Mouse (Mus musculus) spleen, adult 2 months (tissue): ENCODE measurements around the gene Spata13. TPM values are rescaled to one million over a fixed set of nuclear protein-coding genes. Genes with fewer than 3 reads are reported as not detected.

Source experiments
- DNase-seq, 2 experiments: peaks; one replicate each; pipeline versions ENCODE4 v3.0.0 to v3.0.0-alpha.2; 2012 to 2021; ENCODE audit warnings: low spot score in 2 of 2, low read depth in 1 of 2
- H3K27ac ChIP-seq: fragments of 200-500 bp; 2 replicates; pipeline ENCODE4 v1.5.1; 2012; ENCODE audit warnings: low read length, inconsistent platforms; ENCODE audit not compliant: insufficient read depth
- H3K27me3 ChIP-seq: fragments of 200-500 bp; 2 replicates; pipeline ENCODE4 v1.6.1; 2012; ENCODE audit warnings: mild to moderate bottlenecking, moderate library complexity, low read length, inconsistent platforms; ENCODE audit not compliant: control insufficient read depth, insufficient read depth
- H3K36me3 ChIP-seq: fragments of 200-500 bp; 2 replicates; pipeline ENCODE4 v1.6.1; 2012; ENCODE audit warnings: mild to moderate bottlenecking, low read length, inconsistent platforms; ENCODE audit not compliant: control insufficient read depth, insufficient read depth
- H3K4me1 ChIP-seq: fragments of 200-500 bp; 2 replicates; pipeline ENCODE4 v1.6.1; 2011; ENCODE audit warnings: inconsistent platforms; ENCODE audit not compliant: control insufficient read depth, insufficient read depth, insufficient read length
- H3K4me3 ChIP-seq: fragments of 200-500 bp; 2 replicates; pipeline ENCODE4 v1.5.1; 2011; ENCODE audit warnings: mild to moderate bottlenecking, inconsistent platforms; ENCODE audit not compliant: insufficient read depth, insufficient read length; ENCODE audit errors: extremely low read depth
- CTCF ChIP-seq: fragments of 200-500 bp; IDR thresholded peaks from 2 replicates; pipeline ENCODE4 v1.5.1; 2011; ENCODE audit warnings: mild to moderate bottlenecking, inconsistent platforms; ENCODE audit not compliant: insufficient read depth, insufficient read length, insufficient replicate concordance; ENCODE audit errors: extremely low read depth
- POLR2A ChIP-seq: fragments of 200-500 bp; IDR thresholded peaks from 2 replicates; pipeline ENCODE4 v1.6.1; 2011; ENCODE audit warnings: low read depth, low read length, inconsistent platforms
- WGBS: fragments of 180-500 bp; shearing (Covaris S2); methylation state at CpG from one replicate; pipeline ENCODE4 v1.1.7; 2018; 5-methylcytosine and 5-hydroxymethylcytosine counted together
- polyA plus RNA-seq: library from polyadenylated mRNA; depleted of rRNA; stranded (reverse); fragments of >200 nt; gene quantifications from 2 replicates; pipeline ENCODE4 v1.2.3, GENCODE M21; 2012

The Spata13 gene
- polyA plus RNA-seq, 1 experiment, result 23.5 TPM

- Histone ChIP-seq H3K4me3 (no peak overlapping the region), H3K27me3 (no peaks in the 10 kb centered on the region), H3K36me3 (no peaks in the 10 kb centered on the region), H3K4me1 (peaks cover 14% of the 10 kb centered on the region), H3K27ac (no peak overlapping the region)
- 51% methylated on average over 6 of the region's 6 CpGs for WGBS
- no peak for DNase-seq
- TF ChIP-seq POLR2A (no peak), CTCF (no peak)
Measured at GRCm38 (mm10) chr14:60726091-60726490, 92.3 kb downstream of the Spata13 start.

- TF ChIP-seq POLR2A, result no peak
- no peak for TF ChIP-seq CTCF
- H3K4me1 ChIP-seq, result peaks cover 17% of the 10 kb centered on the region
- WGBS, result 52% methylated on average over 4 of the region's 4 CpGs
Measured at GRCm38 (mm10) chr14:60727130-60727529, 93.3 kb downstream of the Spata13 start.

GRCm38 (mm10) chr14:60732081-60732480 lies 98.3 kb downstream of the Spata13 start:
- WGBS, result 8% methylated on average over 6 of the region's 6 CpGs
- Histone ChIP-seq H3K4me1 (peaks cover 37% of the 10 kb centered on the region; the same call in 1 of the 2 replicates), H3K36me3 (no peaks in the 10 kb centered on the region), H3K27ac (peak overlapping the region; percentile 76), H3K4me3 (no peak overlapping the region), H3K27me3 (no peaks in the 10 kb centered on the region)
- peak in 1 of 2 experiments; percentile 35 for DNase-seq
- TF ChIP-seq CTCF (no peak), POLR2A (no peak)

More at GRCm38 (mm10) chr14:60727130-60727529, 93.3 kb downstream of the Spata13 start:
- no peaks in the 10 kb centered on the region for H3K36me3 ChIP-seq
- no peaks in the 10 kb centered on the region for H3K27me3 ChIP-seq
- no peak overlapping the region for H3K27ac ChIP-seq
- H3K4me3 ChIP-seq, result no peak overlapping the region
- no peak for DNase-seq

- Histone ChIP-seq H3K36me3 (no peaks in the 10 kb centered on the region), H3K4me3 (peak overlapping the region; percentile 37), H3K4me1 (peaks cover 39% of the 10 kb centered on the region; the same call in 1 of the 2 replicates), H3K27ac (peak overlapping the region; percentile 65), H3K27me3 (no peaks in the 10 kb centered on the region)
- 2% methylated on average over 16 of the region's 16 CpGs for WGBS
- peak in 1 of 2 experiments; percentile 50 for DNase-seq
- TF ChIP-seq POLR2A (no peak), CTCF (no peak)
Measured at GRCm38 (mm10) chr14:60732787-60733186, 99.0 kb downstream of the Spata13 start.

DNA sequence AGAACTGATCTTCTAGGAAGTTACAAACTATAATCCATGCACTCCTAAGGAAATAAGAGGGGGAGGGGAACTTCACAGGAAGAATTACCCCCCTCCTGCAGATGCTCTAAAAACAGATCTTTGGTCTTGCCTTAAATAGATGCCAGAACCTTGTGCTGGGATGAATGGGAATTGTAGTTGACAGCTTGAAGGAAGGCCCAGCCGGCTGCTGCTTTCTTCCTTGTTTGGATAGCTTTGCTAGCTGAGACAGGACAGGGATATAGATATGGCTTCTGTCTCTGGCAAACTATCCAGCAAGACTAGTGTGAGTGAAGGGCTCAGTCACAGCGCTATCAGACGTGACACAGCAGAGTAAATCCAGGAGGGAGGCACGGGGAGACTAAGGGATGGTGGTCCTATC lies 99.9 kb downstream of the Spata13 start:
- DNase-seq, result no peak
- H3K27me3 ChIP-seq, result no peaks in the 10 kb centered on the region
- no peak for TF ChIP-seq CTCF
- TF ChIP-seq POLR2A, result no peak
- H3K36me3 ChIP-seq, result no peaks in the 10 kb centered on the region
- H3K27ac ChIP-seq, result peak overlapping the region; percentile 34
- 81% methylated on average over 4 of the region's 4 CpGs for WGBS
- peaks cover 39% of the 10 kb centered on the region; the same call in 1 of the 2 replicates for H3K4me1 ChIP-seq
- H3K4me3 ChIP-seq, result no peak overlapping the region

GRCm38 (mm10) chr14:60735206-60735605 lies 101.4 kb downstream of the Spata13 start:
- no peak for DNase-seq
- no peak overlapping the region for H3K4me3 ChIP-seq
- 57% methylated on average over 5 of the region's 5 CpGs for WGBS
- no peaks in the 10 kb centered on the region for H3K36me3 ChIP-seq
- H3K27me3 ChIP-seq, result no peaks in the 10 kb centered on the region
- no peak for TF ChIP-seq POLR2A
- no peak for TF ChIP-seq CTCF
- H3K4me1 ChIP-seq, result peaks cover 46% of the 10 kb centered on the region; the same call in 1 of the 2 replicates
- H3K27ac ChIP-seq, result peak overlapping the region; percentile 74

DNA sequence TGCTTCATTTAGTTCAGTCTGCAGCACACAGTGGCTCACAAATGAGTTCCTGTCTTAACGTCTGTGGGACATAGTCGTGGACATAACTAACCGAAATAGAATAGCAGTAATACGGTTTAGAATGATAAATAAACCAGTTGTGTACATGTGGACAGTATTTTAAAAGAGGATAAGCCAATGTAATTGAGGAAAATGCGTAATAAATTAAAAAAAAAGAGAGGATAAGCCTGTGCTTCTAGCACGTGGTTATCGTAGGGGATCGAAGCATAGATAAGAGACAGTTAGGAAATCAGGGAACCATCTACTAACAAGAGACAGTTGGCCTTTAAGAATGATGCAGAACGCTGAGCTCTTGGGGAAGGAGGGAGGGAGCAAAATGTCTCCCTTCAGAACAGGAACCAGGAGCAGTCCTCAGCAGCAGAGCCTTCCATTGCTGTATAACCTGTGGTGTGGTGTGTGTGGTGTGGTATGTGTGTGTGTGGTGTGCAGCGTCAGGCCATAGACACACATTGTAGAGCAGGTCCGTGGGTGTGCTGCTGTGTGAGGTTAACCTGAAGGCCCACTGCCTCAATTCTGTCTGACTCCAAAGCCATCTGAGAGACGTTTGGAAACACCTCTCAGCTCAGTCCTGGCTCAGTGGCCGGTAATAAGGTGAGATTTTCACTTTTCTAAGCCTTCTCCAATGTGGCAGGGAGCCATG lies 102.2 kb downstream of the Spata13 start:
- Histone ChIP-seq H3K4me1 (peaks cover 54% of the 10 kb centered on the region; the same call in 1 of the 2 replicates), H3K27ac (peak overlapping the region; percentile 95), H3K27me3 (no peaks in the 10 kb centered on the region), H3K4me3 (no peak overlapping the region), H3K36me3 (no peaks in the 10 kb centered on the region)
- TF ChIP-seq CTCF (no peak), POLR2A (no peak)
- DNase-seq, result no peak
- 21% methylated on average over 13 of the region's 13 CpGs for WGBS
